ENCODE assay signal across 22 mouse cellular contexts in genomic region chr11:74105066-74105465, GRCm38 (mm10). TPM values are rescaled to one million over a fixed set of nuclear protein-coding genes. Genes with fewer than 3 reads are reported as not detected.
"Had no signal": no experiment of that assay in that cellular context is flagged by ENCODE, and none has a peak within 500 bp of the region (broad histone marks: within the 10 kb centered on the region; RNA-seq: fewer than 3 reads in every experiment).

No protein-coding gene starts in this region.

- H3K4me3 ChIP-seq: kidney, embryonic 15.5 days; limb, embryonic 13.5 days; midbrain, embryonic 12.5 days; neural tube, embryonic 13.5 days had no signal

- ATAC-seq: intestine, embryonic 16.5 days had no signal

- H3K36me3 ChIP-seq: kidney, embryonic 15.5 days; limb, embryonic 13.5 days; midbrain, embryonic 12.5 days; neural tube, embryonic 13.5 days had no signal

- DNase-seq: kidney, adult 2 months; kidney, postnatal 14 days; lung, adult 18-20 months; right cerebral cortex, postnatal 4 days; spleen, adult 18-20 months; thymus, adult 18-20 months; thymus, postnatal 14 days had no signal

- H3K27ac ChIP-seq: kidney, embryonic 15.5 days; limb, embryonic 13.5 days; liver, embryonic 14.5 days; midbrain, embryonic 12.5 days; neural tube, embryonic 13.5 days had no signal

- H3K4me1 ChIP-seq: kidney, embryonic 15.5 days; limb, embryonic 13.5 days; midbrain, embryonic 12.5 days; neural tube, embryonic 13.5 days had no signal

- H3K27me3 ChIP-seq: kidney, embryonic 15.5 days; limb, embryonic 13.5 days; midbrain, embryonic 12.5 days; neural tube, embryonic 13.5 days had no signal

RNA-seq across cellular contexts. Expression of gene Olfr401, which starts 8.4 kb away (rescaled TPM):
- total RNA-seq: layer of hippocampus, adult 8-10 months; layer of hippocampus, postnatal 25 days; left cerebral cortex, adult 8-10 months; left cerebral cortex, postnatal 36 days; liver, adult 2 months; monocyte, adult 5-6 weeks had no signal
- polyA plus RNA-seq: intestine, embryonic 16.5 days; kidney, adult 2 months; kidney, embryonic 15.5 days; large intestine, adult 2 months; limb, embryonic 13.5 days; liver, adult 2 months; liver, embryonic 14.5 days; lung, embryonic 16.5 days; midbrain, embryonic 12.5 days; neural tube, embryonic 13.5 days; stomach, embryonic 14.5 days had no signal

RNA-seq across cellular contexts. Expression of gene Zfp616, which starts 35.3 kb away (rescaled TPM):
- total RNA-seq: layer of hippocampus, adult 8-10 months; layer of hippocampus, postnatal 25 days; left cerebral cortex, adult 8-10 months; left cerebral cortex, postnatal 36 days; liver, adult 2 months; monocyte, adult 5-6 weeks had no signal
- polyA plus RNA-seq: intestine, embryonic 16.5 days; kidney, adult 2 months; kidney, embryonic 15.5 days; large intestine, adult 2 months; limb, embryonic 13.5 days; liver, adult 2 months; liver, embryonic 14.5 days; lung, embryonic 16.5 days; midbrain, embryonic 12.5 days; neural tube, embryonic 13.5 days; stomach, embryonic 14.5 days had no signal

RNA-seq across cellular contexts. Expression of gene Olfr402, which starts 48.3 kb away (rescaled TPM):
- total RNA-seq: layer of hippocampus, adult 8-10 months; layer of hippocampus, postnatal 25 days; left cerebral cortex, adult 8-10 months; left cerebral cortex, postnatal 36 days; liver, adult 2 months; monocyte, adult 5-6 weeks had no signal
- polyA plus RNA-seq: intestine, embryonic 16.5 days; kidney, adult 2 months; kidney, embryonic 15.5 days; large intestine, adult 2 months; limb, embryonic 13.5 days; liver, adult 2 months; liver, embryonic 14.5 days; lung, embryonic 16.5 days; midbrain, embryonic 12.5 days; neural tube, embryonic 13.5 days; stomach, embryonic 14.5 days had no signal

RNA-seq across cellular contexts. Expression of gene Olfr399, which starts 48.7 kb away (rescaled TPM):
- total RNA-seq: layer of hippocampus, adult 8-10 months; layer of hippocampus, postnatal 25 days; left cerebral cortex, adult 8-10 months; left cerebral cortex, postnatal 36 days; liver, adult 2 months; monocyte, adult 5-6 weeks had no signal
- polyA plus RNA-seq: intestine, embryonic 16.5 days; kidney, adult 2 months; kidney, embryonic 15.5 days; large intestine, adult 2 months; limb, embryonic 13.5 days; liver, adult 2 months; liver, embryonic 14.5 days; lung, embryonic 16.5 days; midbrain, embryonic 12.5 days; neural tube, embryonic 13.5 days; stomach, embryonic 14.5 days had no signal

RNA-seq across cellular contexts. Expression of gene Olfr139, which starts 48.7 kb away (rescaled TPM):
- total RNA-seq: layer of hippocampus, adult 8-10 months; layer of hippocampus, postnatal 25 days; left cerebral cortex, adult 8-10 months; left cerebral cortex, postnatal 36 days; liver, adult 2 months; monocyte, adult 5-6 weeks had no signal
- polyA plus RNA-seq: intestine, embryonic 16.5 days; kidney, adult 2 months; kidney, embryonic 15.5 days; large intestine, adult 2 months; limb, embryonic 13.5 days; liver, adult 2 months; liver, embryonic 14.5 days; lung, embryonic 16.5 days; midbrain, embryonic 12.5 days; neural tube, embryonic 13.5 days; stomach, embryonic 14.5 days had no signal
